Mouse (Mus musculus) spleen, adult 2 months (tissue): ENCODE measurements around the gene Foxr1.

ENCODE experiments used
- CTCF ChIP-seq: fragments of 200-500 bp; IDR thresholded peaks from 2 replicates; pipeline ENCODE4 v1.5.1; 2011; ENCODE audit warnings: mild to moderate bottlenecking, inconsistent platforms; ENCODE audit not compliant: insufficient read depth, insufficient read length, insufficient replicate concordance; ENCODE audit errors: extremely low read depth
- POLR2A ChIP-seq: fragments of 200-500 bp; IDR thresholded peaks from 2 replicates; pipeline ENCODE4 v1.6.1; 2011; ENCODE audit warnings: low read depth, low read length, inconsistent platforms

DNA sequence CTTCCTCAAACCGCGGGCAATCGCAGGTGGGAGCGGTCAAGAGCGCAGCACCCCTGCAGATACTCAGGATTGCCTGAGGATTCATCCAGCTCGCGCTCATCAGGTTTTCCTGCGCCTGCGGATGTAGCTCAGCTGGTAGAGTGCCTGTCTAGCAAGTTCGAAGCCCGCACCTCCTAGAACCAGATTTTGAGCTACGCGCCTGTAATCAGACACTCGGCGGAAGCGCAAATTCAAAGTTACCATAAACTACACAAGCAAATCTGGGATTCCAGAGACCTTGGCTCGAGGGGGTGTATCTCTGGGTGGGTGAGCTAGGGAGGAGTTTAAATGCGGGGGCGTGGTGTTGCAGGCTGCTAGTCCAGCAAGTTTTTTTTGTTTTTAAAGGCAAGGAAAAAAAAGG lies at the start of gene Foxr1:
- TF ChIP-seq CTCF: no peak
- TF ChIP-seq POLR2A: no peak
